Mouse (Mus musculus) midbrain, postnatal 0 days (tissue): ENCODE data around the gene Fadd. TPM values are rescaled to one million over a fixed set of nuclear protein-coding genes. Genes with fewer than 3 reads are reported as not detected.

Experiments
- ATAC-seq: fragments of 200-750 bp; cut with Nextera tagmentation; 2 replicates; pipeline ENCODE4 v1.8.0; 2017; ENCODE audit warnings: moderate number of reproducible peaks, mild to moderate bottlenecking, moderate TSS enrichment, moderate library complexity; ENCODE audit not compliant: low FRiP score
- DNase-seq: peaks from one replicate; pipeline ENCODE4 v3.0.0-alpha.2; 2015; ENCODE audit warnings: low spot score
- H3K27ac ChIP-seq: fragments of 300-500 bp; sonication (generic); 2 replicates; pipeline ENCODE4 v1.5.1; 2014; ENCODE audit warnings: low read depth, mild to moderate bottlenecking, low read length, mixed read lengths
- H3K27me3 ChIP-seq: fragments of 300-500 bp; sonication (generic); 2 replicates; pipeline ENCODE4 v1.6.1; 2014; ENCODE audit warnings: low read length, control low read depth, mixed read lengths; ENCODE audit not compliant: insufficient read depth
- H3K36me3 ChIP-seq: fragments of 300-500 bp; sonication (generic); 2 replicates; pipeline ENCODE4 v1.6.1; 2014; ENCODE audit warnings: low read length, control low read depth, mixed read lengths; ENCODE audit not compliant: insufficient read depth
- H3K4me1 ChIP-seq: fragments of 300-500 bp; sonication (generic); 2 replicates; pipeline ENCODE4 v1.6.1; 2014; ENCODE audit warnings: mild to moderate bottlenecking, control low read depth, antibody characterized with exemption, low read length, mixed read lengths; ENCODE audit not compliant: insufficient read depth
- H3K4me2 ChIP-seq: fragments of 300-500 bp; sonication (generic); 2 replicates; pipeline ENCODE4 v1.6.1; 2014; ENCODE audit warnings: low read depth, mild to moderate bottlenecking, low read length, mixed read lengths; ENCODE audit not compliant: poor library complexity, severe bottlenecking
- H3K4me3 ChIP-seq: fragments of 300-500 bp; sonication (generic); 2 replicates; pipeline ENCODE4 v1.5.1; 2014; ENCODE audit warnings: low read depth, mild to moderate bottlenecking, low read length, moderate library complexity
- H3K9ac ChIP-seq: fragments of 300-500 bp; sonication (generic); replicated peaks from 2 replicates; pipeline ENCODE4 v1.6.1; 2014; ENCODE audit warnings: mild to moderate bottlenecking, low read length, moderate library complexity, mixed read lengths; ENCODE audit not compliant: poor library complexity, severe bottlenecking
- H3K9me3 ChIP-seq: fragments of 300-500 bp; sonication (generic); 2 replicates; pipeline ENCODE4 v1.6.1; 2016; ENCODE audit warnings: low read length, control low read depth
- CTCF ChIP-seq: IDR thresholded peaks from 2 replicates; pipeline ENCODE4 v1.5.1; 2016; ENCODE audit warnings: antibody characterized with exemption, mild to moderate bottlenecking
- WGBS: fragments of 180-500 bp; shearing (Covaris S2); extraction: QIAGEN DNeasy Blood & Tissue Kit; methylation state at CpG from one replicate; pipeline ENCODE4 v1.1.7; 2014; 5-methylcytosine and 5-hydroxymethylcytosine counted together
- polyA plus RNA-seq: library from polyadenylated mRNA; unstranded; fragments of >200 nt; fragmentation: Nextera tagmentation; extraction: Ambion mirVana; gene quantifications from 2 replicates; pipeline ENCODE4 v1.2.1, GENCODE M21; 2015
- total RNA-seq: library from RNA; depleted of rRNA; stranded (reverse); fragments of >200 nt; gene quantifications from 2 replicates; pipeline ENCODE4 v1.2.3, GENCODE M21; 2014

Gene Fadd
- total and polyA plus RNA-seq, 2 experiments from 2014 or later, result 2.4 to 2.6 TPM

GRCm38 (mm10) chr7:144571598-144571997, 10.7 kb downstream of the Fadd start:
- Histone ChIP-seq H3K9me3 (no peaks in the 10 kb centered on the region), H3K4me2 (no peak overlapping the region), H3K36me3 (no peaks in the 10 kb centered on the region), H3K27me3 (0 out of 2 replicates have a peak, but pooled peaks cover 3% of the 10 kb centered on the region), H3K9ac (no peak overlapping the region), H3K4me1 (no peaks in the 10 kb centered on the region), H3K4me3 (no peak overlapping the region), H3K27ac (no peak overlapping the region)
- no peak for DNase-seq
- no peak for TF ChIP-seq CTCF
- ATAC-seq, result no peak

DNA sequence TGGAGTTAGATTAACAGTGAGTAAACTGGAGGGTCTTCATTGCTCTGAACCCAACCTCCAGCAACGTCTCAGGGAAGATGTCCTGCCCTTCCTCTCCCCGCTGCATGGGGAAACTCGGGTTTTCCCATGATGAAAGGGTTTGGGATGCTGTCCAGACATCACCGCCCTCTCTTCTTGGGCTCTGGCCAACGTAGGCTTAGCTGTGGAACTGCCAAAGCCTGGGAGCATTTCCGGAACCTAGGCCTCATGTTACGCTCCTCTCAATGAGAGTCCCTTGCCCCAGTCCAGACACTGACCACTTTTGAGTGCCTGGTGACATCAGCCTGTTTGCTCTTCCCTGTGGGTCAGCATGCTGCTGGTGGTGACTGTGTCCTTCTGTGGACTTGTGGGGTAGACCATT, 12.8 kb downstream of the Fadd start:
- Histone ChIP-seq H3K4me2 (no peak overlapping the region), H3K36me3 (no peaks in the 10 kb centered on the region), H3K27ac (no peak overlapping the region), H3K9ac (no peak overlapping the region), H3K4me1 (no peaks in the 10 kb centered on the region), H3K9me3 (no peaks in the 10 kb centered on the region), H3K27me3 (0 out of 2 replicates have a peak, but pooled peaks cover 3% of the 10 kb centered on the region), H3K4me3 (no peak overlapping the region)
- DNase-seq (peak; percentile 46), ATAC-seq (no peak)
- 55% methylated on average over 7 of the region's 7 CpGs for WGBS
- no peak for TF ChIP-seq CTCF

GRCm38 (mm10) chr7:144568091-144568490, 14.2 kb downstream of the Fadd start:
- TF ChIP-seq CTCF, result no peak
- 0 out of 2 replicates have a peak, but pooled peaks cover 3% of the 10 kb centered on the region for H3K27me3 ChIP-seq
- no peak overlapping the region for H3K4me3 ChIP-seq
- no peak for DNase-seq
- no peak overlapping the region for H3K27ac ChIP-seq
- ATAC-seq, result no peak
- no peaks in the 10 kb centered on the region for H3K36me3 ChIP-seq
- H3K9ac ChIP-seq, result no peak overlapping the region
- H3K4me1 ChIP-seq, result no peaks in the 10 kb centered on the region
- H3K9me3 ChIP-seq, result no peaks in the 10 kb centered on the region
- no peak overlapping the region for H3K4me2 ChIP-seq

GRCm38 (mm10) chr7:144566921-144567682, 15.2 kb downstream of the Fadd start:
- no peak overlapping the region for H3K4me3 ChIP-seq
- DNase-seq (no peak), ATAC-seq (no peak)
- TF ChIP-seq CTCF, result no peak
- no peak overlapping the region for H3K4me2 ChIP-seq
- H3K4me1 ChIP-seq, result no peaks in the 10 kb centered on the region
- H3K27ac ChIP-seq, result no peak overlapping the region
- no peak overlapping the region for H3K9ac ChIP-seq
- 0 out of 2 replicates have a peak, but pooled peaks cover 3% of the 10 kb centered on the region for H3K27me3 ChIP-seq
- H3K9me3 ChIP-seq, result no peaks in the 10 kb centered on the region
- WGBS, result 81% methylated on average over 3 of the region's 3 CpGs
- H3K36me3 ChIP-seq, result no peaks in the 10 kb centered on the region

- ATAC-seq (no peak), DNase-seq (no peak)
- Histone ChIP-seq H3K4me3 (no peak overlapping the region), H3K36me3 (no peaks in the 10 kb centered on the region), H3K4me1 (no peaks in the 10 kb centered on the region), H3K9ac (no peak overlapping the region), H3K27me3 (no peaks in the 10 kb centered on the region), H3K27ac (no peak overlapping the region), H3K9me3 (no peaks in the 10 kb centered on the region), H3K4me2 (no peak overlapping the region)
- 64% methylated on average over 9 of the region's 9 CpGs for WGBS
- TF ChIP-seq CTCF, result no peak
These were observed 18.7 kb downstream of the Fadd start for GRCm38 (mm10) chr7:144563456-144564155.

DNA sequence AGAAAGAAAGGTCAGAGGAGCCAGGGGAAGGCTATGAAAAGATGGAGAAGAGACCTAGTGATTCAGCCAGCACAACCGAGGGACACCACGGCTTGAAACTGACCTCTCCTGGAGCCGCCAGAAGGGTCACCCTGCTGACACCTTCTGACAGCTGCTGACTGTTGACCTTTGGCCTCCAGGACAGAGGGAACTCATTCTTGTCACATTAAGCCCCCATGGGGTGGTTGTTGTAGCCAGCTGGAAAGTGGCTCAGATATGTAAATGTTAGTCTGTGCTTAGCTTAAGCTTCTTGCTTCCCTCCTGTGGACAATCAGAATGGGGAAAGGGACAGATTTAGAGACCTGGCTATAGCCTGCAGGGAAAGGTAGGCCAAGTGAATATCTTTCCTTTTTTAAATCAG, 20.2 kb downstream of the Fadd start:
- no peak overlapping the region for H3K27ac ChIP-seq
- ATAC-seq (no peak), DNase-seq (no peak)
- no peaks in the 10 kb centered on the region for H3K36me3 ChIP-seq
- H3K4me3 ChIP-seq, result no peak overlapping the region
- no peak for TF ChIP-seq CTCF
- no peaks in the 10 kb centered on the region for H3K27me3 ChIP-seq
- no peak overlapping the region for H3K9ac ChIP-seq
- H3K9me3 ChIP-seq, result no peaks in the 10 kb centered on the region
- WGBS, result 9% methylated on average over 3 of the region's 3 CpGs
- no peaks in the 10 kb centered on the region for H3K4me1 ChIP-seq
- H3K4me2 ChIP-seq, result no peak overlapping the region
